Mouse (Mus musculus) NIH3T3 (cell line): ENCODE data around the gene Tenm2.
A peak's percentile ranks its signal among the peaks of the same experiment; 100 is the strongest.

Experiments
- DNase-seq: peaks from one replicate; pipeline ENCODE4 v3.0.0-alpha.2; 2012; ENCODE audit warnings: low read depth

Gene Tenm2

GRCm38 (mm10) chr11:36351341-36351740, 884.4 kb downstream of the Tenm2 start:
- no peak for DNase-seq

DNA sequence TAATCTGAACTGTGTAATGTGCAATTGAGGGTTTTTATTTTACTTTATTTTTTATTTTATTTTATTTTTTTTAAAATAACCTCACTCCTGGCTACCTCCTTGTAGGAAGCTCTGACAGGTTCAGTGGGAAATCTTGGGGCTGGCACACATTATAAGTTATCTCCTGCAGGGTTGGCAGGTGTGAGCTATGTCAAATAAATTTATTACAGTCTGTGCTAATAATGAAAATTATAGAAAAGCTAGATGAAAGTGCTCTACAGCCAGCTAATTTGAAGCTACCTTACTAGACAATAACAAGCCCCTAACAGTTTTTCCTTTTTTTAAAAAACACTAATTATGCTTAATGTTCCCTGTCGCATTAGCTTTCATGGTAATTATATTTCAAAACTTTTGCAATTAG, 885.5 kb downstream of the Tenm2 start:
- DNase-seq: no peak

GRCm38 (mm10) chr11:36349856-36350255, 885.9 kb downstream of the Tenm2 start:
- no peak for DNase-seq

GRCm38 (mm10) chr11:36341799-36342198, 894.0 kb downstream of the Tenm2 start:
- no peak for DNase-seq

- no peak for DNase-seq
Observed at GRCm38 (mm10) chr11:36338424-36338823, 897.3 kb downstream of the Tenm2 start.

- no peak for DNase-seq
Observed at GRCm38 (mm10) chr11:36337063-36337462, 898.7 kb downstream of the Tenm2 start.

- no peak for DNase-seq
Observed at GRCm38 (mm10) chr11:36335147-36335546, 900.6 kb downstream of the Tenm2 start.

DNA sequence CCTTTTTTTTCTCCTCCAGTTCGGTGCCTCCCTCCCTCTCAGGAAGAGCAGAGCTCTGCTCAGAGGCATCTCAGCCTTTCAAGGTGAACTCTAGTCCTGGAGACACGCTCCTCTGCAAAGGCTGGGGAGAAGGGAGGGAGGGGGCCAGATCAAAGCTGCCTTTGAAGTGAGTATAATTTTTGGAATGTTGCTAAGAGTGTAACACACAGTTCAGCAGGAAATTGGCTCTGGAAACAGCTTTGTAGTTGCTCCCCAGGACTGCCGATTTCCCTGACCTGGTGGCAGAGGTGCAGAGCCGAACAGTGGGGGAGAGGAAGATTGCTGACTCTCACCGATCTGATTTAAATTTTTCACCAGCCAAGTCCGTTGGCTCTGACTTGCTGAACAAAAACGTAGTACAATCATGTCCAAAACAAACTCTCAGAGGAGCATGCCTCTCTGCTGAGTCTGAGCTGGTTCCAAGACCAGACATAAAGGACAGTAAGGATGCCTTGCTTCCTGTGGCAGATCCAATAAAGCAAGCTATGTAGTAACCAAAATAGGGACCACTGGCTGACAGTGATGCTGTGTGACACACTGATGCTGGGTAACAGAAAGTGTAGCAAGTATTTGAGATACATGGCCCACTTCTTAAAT, 901.5 kb downstream of the Tenm2 start:
- DNase-seq: no peak

- DNase-seq: no peak
Observed at GRCm38 (mm10) chr11:36332222-36332621, 903.5 kb downstream of the Tenm2 start.

- DNase-seq: no peak
Observed at GRCm38 (mm10) chr11:36331408-36332178, 904.2 kb downstream of the Tenm2 start.

DNA sequence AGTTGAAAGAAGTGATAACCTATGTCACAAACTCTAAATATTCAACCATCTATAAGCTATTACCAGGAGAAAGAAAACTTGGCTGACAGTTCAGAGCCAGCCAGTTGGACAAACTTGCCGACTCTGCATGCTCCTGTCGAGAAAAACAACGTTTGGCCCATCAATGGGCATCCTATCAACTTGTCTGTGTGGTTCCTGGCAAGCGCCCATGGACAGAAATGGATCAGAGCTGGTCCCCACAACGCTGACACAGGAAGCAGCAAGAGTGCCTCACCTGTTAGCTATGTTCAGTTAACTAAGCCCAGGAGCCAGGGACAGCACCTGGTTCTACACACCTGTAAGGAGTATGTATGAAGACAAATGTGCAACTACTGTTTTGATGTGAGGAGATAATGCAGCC, 908.5 kb downstream of the Tenm2 start:
- DNase-seq: no peak

GRCm38 (mm10) chr11:36309317-36309716, 926.4 kb downstream of the Tenm2 start:
- no peak for DNase-seq

DNA sequence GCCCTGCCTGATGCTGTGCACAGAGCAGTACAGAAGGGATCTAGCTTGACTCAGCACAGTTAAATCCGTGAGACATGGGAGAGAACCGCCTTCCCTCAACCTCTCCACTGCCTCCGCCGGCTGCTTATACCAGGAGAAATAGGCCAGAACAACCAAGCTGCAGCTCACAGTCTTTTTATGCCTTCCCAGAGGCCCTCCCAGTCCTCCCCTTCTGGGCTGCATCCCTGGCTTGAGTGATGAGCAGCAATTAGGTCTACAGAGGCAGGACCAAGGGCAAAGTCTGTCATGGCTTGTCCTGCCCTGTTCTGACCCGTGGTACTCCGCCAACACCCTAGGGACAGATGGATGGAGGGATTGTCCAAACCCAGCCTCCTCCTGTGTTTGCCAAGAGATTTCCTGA, 928.5 kb downstream of the Tenm2 start:
- no peak for DNase-seq

- no peak for DNase-seq
Observed at GRCm38 (mm10) chr11:36305348-36305950, 930.3 kb downstream of the Tenm2 start.

DNA sequence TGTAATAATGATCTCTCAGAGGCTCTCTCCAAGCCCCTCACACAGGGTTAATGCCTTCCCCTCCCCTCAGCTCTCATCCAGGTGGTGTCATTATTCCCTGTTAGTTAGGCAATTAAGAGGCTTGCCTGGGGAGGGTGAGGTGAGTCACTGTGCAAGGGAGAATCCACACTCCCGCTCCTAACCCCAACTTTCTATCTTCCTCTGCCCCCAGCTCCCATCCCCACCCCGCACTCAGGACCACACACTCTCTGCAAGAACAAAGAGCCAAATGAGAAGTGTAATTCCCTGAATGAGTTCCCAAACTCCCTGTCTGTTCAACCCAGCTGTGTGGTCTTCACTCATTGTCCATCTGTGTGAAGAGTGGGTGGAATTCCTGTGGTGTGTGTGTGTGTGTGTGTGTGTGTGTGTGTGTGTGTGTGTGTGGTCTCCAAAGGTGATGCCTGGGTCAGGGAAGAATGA, 932.8 kb downstream of the Tenm2 start:
- no peak for DNase-seq

- peak; percentile 4 for DNase-seq
Observed at GRCm38 (mm10) chr11:36302096-36302495, 933.7 kb downstream of the Tenm2 start.

- DNase-seq: no peak
Observed at GRCm38 (mm10) chr11:36296568-36296967, 939.2 kb downstream of the Tenm2 start.

DNA sequence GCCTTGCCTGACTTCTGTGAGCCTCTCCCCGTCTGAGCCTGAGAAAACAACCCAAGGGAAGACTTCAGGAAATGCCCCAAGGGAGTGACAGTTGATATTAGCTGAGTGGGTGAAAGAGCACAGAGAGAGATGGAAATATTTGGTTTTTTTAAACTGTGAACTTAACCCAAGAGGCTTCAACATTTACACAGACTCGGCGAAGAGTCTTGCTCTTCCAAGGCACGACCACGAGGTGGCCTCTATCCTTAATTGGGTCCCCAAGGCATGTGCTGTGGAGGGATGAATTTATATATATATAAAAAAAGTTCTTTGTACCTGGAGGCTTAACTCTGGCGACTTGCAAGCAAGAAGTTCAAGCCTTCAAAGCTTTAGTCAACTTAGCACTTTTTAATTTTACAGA, 943.6 kb downstream of the Tenm2 start:
- DNase-seq: no peak

DNA sequence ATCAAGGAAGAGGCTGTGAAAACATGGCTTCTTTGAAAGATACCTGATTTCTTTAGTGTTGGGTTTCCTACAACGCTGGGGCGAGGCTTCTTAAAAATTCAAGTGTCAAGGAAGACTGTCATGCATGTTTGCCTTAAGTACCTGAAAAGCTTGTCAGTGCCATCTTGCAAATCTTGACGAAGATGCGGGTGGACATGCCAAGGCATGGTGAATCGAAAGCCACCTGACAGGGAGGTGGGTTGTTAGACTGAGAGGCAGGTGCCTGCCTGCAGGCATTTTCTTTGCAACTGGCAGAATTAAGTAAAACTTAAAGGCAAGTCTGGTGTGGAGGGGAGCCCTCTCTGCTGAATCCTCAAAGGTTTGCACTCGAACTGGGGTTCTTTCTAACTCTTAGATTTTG, 949.5 kb downstream of the Tenm2 start:
- DNase-seq: no peak

DNA sequence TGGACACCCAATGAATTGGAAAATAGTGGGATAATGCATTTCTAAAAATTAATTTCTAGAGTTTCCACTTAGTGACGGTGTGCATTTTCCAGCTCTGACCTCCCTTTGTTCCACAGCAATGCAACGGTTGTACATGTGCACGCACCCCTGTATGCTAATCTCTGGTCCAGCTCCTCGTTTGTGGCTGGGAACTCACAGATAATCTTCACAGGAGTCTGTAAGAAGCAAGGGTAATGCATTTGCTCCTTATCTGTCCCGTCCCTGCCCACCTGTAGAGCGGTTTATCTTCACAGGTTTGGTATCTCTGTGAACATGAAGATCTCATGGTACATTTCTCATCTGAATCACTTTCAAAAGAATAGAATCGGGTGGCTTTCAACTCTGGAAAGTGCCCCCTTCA, 955.2 kb downstream of the Tenm2 start:
- no peak for DNase-seq

DNA sequence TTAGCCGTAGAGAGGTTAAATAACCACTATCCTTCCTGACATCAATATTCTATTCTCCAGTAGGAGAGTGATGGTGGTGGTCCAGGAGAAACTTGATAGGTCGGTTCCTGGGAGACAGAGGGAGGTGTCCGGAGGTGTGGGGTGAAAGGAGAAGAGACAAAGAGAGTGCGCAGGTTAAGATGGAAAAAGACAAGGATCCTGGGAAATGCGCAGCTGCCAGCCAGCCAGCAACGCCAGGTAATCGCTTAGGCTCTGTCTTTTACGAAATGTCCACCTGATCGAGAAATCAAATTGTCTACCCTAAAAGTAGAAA, 957.9 kb downstream of the Tenm2 start:
- DNase-seq: no peak

GRCm38 (mm10) chr11:36277192-36277902, 958.4 kb downstream of the Tenm2 start:
- DNase-seq: no peak

- DNase-seq: no peak
Observed at GRCm38 (mm10) chr11:36276015-36276414, 959.7 kb downstream of the Tenm2 start.
